Mouse (Mus musculus): ENCODE data around the gene Dscam.
"Not testable (repeated sequence)": the region's sequence is repeated elsewhere in the genome, so short reads cannot be mapped to it uniquely, and the experiment has no call there.

Gene Dscam

DNA sequence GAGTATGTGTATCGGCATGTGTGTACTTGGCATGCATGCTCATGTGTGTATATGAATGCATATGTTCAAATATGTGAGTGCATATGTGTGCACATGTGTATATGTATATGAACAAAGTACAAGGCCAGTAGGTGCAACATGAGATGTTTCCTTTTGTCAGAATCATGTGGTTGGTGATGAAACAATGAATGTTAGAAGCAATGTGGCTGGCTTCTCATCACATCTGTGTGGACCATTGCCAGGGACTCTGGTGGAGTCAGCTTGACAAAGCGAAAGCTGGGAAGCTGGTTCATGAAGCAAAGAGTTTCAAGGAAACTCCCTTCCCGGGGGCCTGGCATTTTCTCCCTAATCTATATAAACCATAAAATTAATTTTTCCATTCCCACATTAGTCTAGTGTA is 286.0 kb downstream of the Dscam start:
- in situ Hi-C loops (cut with MboI), result not testable (repeated sequence)

DNA sequence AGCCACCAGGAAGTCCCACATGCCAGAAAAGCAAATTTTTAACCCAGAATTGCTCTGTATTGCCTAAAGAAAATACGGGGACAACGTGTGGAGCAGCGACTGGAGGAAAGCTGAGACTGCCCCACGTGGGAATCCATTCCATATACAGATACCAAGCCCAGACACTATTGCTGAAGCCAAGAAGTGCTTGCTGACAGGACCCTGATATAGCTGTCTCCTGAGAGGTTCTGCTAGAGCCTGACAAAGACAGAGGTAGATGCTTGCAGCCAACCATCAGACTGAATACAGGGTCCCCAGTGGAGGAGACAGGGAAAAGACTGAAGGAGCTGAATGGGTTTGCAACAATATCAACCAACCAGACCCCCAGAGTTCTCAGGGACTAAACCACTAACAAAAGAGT is 293.3 kb downstream of the Dscam start:
- in situ Hi-C loops (cut with MboI), result no loop called here

- in situ Hi-C loops (cut with MboI), result no loop called here
Measured at GRCm38 (mm10) chr16:96872799-96873198, 297.8 kb downstream of the Dscam start.

- in situ Hi-C loops (cut with MboI), result no loop called here
Measured at GRCm38 (mm10) chr16:96857571-96857970, 313.0 kb downstream of the Dscam start.

GRCm38 (mm10) chr16:96855060-96855459 is 315.5 kb downstream of the Dscam start:
- in situ Hi-C loops (cut with MboI), result no loop called here

DNA sequence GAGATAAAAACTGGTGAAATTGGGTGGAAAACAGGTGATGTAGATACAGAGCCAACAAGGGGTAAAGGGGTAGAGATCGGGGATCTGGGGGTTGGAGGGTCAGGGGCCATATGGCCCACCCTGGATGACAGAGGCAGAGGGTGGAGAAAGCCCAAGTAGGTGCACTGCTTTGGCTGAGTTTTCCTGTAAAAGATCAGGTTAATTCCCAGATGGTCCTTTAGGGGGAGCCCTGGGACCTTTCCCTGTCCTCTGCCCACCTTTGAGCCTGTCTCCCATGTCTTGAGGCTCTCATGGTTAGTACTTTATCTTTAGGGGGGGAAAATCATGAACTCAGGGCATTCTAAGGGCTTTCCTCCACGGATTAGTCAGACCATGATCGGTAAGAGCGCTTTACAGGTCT is 318.2 kb downstream of the Dscam start:
- in situ Hi-C loops (cut with MboI), result no loop called here

DNA sequence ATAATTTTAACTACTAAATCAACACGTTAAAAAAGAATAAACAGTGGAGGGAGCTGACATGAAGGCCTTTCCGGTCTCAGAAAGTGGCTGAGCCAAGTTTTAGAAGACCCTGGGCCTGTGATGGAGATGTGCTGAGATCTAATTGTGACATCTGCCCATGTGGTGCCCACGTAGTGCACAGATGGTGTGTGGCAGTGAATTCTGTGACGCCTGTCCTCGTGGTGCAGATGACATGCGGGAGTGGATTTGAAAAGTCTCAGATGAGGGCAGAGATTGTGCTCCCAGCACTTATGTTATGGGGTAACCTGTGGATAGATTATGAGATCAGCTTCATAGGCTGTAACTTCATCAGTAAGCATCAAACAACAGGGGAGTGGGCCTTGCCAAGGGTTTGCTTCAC is 321.6 kb downstream of the Dscam start:
- in situ Hi-C loops (cut with MboI), result no loop called here

DNA sequence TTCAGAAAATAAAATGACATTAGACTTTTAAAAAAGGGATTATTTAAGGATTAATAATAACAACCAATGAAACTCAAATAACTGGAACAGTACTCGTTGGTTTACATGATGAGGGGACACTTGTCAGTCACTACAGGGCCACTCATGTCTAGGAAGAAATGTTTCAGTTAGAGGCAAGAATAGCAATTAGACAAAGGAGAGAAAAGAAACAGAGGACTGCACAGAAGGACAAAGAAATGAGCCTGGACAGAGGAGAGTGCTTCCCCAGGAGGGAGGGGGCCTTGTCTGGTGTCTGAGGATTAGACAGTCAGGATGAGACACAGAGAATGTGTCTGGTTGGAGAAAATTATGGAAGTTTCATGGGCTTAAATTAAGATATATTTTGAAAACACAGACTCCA is 324.0 kb downstream of the Dscam start:
- in situ Hi-C loops (cut with MboI), result no loop called here

GRCm38 (mm10) chr16:96846113-96846512 is 324.4 kb downstream of the Dscam start:
- in situ Hi-C loops (cut with MboI), result no loop called here

DNA sequence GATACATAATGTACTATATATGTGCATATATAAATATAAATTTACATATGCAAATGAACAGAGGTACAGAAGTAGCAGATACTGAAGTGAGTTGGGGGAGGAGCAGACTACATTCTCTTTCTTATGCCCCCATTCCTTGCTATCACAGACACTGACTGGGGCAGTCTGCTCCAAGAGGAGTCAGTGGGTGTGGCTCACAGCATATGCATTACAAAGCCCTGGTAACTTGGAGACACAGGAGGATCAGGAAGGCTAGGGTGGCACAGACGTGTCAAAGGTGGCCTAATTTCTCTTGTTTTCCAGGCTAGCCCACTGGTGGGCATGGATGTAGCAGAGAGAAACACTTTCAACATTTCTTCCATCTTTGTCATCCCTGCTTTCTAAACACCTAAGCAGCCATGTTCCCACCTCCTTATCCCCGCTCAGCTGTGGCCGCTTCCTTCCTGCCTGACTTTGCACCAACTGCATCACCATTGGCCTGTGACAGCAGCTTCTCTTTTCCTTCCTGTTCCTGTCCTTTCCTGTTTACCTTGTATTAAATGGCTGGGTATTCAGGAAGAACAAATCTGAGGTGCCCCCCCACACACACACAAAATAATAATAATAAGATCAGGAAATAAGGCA is 325.0 kb downstream of the Dscam start:
- in situ Hi-C loops (cut with MboI), result no loop called here

DNA sequence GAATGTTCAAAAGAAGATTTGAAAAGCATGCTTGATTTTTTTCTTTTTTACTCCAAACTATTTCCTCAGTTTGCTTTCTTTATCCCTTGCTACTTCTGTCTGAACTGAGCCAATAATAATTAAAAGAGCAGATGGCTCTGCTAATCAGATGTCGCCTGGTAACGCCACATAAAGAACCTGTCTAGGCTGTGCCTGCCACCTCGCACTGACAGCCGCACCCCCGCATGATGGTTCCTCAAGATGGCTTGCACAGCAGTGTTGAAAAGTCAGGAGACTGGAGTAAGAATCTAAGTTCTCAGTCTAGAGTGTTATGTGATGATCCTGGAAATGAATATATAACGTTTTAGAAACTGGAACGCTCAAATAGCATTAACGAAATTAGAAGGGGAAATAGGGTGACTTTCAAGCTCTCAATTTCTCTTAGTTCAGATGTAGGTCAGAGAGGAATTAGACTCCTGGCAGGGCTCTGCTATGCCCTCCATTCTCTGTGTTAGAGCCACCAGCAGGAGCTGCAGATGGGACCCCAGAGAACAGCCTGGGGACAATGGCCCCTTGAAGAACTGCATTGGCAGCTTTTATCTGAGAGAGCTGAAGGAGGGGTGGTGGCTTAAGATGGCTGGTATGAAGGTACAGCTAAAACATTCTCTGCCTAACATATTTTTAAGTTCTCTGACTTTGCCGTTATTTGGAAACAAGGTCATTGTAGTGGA is 326.7 kb downstream of the Dscam start:
- in situ Hi-C loops (cut with MboI), result no loop called here

DNA sequence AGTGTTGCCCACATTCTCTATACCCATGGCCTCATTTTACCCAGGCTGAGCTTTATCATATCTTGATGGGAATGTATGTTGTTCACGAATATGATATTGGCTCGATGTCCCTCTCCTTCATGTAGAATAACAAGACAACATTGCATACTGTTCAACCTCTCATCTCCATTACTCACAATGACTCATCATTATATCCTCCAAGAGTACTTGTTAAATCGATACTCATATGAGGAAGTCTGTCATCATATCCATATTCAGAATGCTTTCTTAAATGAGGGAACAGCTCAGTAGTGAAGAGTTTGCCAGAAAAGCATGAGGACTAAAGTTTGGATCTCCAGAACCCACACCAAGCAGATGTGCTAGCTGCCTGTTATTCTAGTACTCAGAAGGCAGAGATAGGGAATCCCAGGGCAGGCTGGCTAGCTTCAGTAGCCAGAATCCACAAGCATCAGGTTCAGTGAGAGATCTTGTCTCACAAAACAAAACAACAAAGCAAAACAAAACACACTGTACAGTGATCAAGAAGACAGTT is 327.7 kb downstream of the Dscam start:
- in situ Hi-C loops (cut with MboI), result no loop called here

DNA sequence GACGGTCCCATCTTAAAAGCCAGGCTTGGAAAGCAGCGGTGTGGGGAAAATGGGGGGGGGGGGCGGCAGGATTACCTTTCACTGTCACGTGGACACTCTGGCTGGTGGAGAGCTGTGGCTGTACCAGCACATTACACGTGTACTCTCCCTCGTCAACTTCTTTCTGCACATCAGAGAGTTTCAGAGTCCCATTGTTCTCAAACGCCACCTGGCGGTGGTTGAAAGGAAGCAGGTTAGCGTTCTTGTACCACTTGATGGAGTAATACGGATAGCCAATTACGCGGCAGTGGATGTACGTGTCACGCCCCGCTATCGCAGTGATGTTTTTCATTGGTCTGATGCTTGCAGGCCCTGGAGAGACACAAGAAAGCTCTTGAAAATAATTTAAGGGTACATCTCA is 350.9 kb downstream of the Dscam start:
- in situ Hi-C loops (cut with MboI), result no loop called here

GRCm38 (mm10) chr16:96806298-96806697 is 364.3 kb downstream of the Dscam start:
- in situ Hi-C loops (cut with MboI), result no loop called here

DNA sequence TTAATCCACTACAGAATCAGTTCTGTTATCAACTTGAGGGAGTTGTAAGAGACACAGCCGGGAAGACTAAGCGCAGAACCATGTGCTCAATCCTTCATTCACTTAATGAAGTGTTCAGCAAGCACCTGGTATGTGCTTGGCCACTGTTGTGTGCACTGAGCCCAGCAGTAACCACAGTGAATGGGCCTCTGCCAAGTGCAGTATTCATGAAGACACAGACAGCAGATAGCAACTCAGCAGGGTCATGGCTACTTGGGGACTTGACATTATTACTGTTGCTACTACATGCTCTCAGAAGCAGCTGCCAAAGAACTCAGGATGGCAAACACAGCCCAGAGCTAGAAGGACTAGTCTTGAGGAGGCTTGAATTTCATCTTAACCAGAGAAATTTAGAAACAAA is 367.9 kb downstream of the Dscam start:
- in situ Hi-C loops (cut with MboI), result no loop called here

DNA sequence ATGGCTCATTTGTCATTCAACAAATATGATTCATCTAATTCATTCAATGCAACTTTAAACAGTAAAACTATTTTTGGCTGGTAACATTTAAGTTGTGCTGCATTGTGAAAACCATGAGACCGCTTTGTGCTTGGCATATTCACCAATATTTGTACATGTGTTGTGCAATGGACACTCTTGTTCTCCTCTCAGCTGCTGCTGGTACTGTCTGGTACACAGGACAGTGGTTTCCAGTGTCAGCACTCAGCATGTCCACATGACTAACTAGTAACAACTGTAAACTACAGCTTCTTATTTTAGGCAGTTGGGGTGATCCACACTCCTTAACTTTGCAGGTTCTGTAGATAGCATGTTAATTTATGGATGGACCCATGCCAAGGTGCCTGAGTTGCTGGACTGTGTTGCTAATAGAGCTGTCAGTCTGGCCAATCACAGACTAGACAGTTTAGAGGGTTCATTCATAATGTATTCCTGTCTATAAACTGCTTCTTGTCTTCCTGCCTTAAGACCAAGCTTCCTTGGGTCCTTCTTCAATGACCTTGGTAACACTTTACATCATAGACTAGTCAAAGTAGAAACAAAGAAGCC is 368.8 kb downstream of the Dscam start:
- in situ Hi-C loops (cut with MboI), result no loop called here

GRCm38 (mm10) chr16:96795431-96795830 is 375.1 kb downstream of the Dscam start:
- in situ Hi-C loops (cut with MboI), result no loop called here

DNA sequence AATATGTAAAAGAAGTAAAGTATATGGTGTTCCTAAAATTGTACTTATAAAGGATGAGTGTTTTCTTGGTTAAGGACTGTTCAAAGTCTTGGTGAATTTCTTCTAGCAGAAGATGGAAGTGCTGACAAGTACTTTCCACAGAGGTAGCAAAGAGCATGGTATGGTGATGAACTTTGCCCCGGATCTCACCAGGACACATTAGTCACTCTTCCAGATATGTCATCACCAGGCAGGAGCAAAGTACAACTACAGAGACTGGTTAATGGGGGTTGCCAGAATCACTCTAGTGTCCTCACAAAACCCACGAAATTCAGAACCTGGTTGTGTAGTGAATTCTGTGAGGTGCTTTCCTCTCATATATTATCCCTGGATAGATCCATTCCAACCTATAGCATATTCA is 379.2 kb downstream of the Dscam start:
- in situ Hi-C loops (cut with MboI), result no loop called here

GRCm38 (mm10) chr16:96788286-96788685 is 382.3 kb downstream of the Dscam start:
- in situ Hi-C loops (cut with MboI), result no loop called here

GRCm38 (mm10) chr16:96779021-96779420 is 391.5 kb downstream of the Dscam start:
- in situ Hi-C loops (cut with MboI), result no loop called here

DNA sequence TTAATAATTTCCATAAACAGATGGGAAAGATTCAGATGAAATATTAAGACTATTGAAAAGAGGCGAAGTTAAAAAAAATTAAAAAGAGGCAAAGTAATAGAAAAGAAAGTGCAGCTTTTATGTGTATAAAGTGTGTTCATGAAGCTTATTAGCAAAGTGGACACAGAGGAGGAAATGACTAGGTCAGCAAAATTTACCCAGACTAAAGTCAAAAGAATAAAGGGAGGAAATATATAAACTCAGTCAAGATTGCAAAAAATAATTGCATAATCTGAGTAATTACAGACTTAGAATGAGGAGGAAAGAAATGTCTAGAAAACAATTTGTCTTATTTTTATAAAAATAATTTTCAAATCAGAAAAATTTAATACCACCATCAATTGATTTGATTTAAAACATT is 396.3 kb downstream of the Dscam start:
- in situ Hi-C loops (cut with MboI), result no loop called here

DNA sequence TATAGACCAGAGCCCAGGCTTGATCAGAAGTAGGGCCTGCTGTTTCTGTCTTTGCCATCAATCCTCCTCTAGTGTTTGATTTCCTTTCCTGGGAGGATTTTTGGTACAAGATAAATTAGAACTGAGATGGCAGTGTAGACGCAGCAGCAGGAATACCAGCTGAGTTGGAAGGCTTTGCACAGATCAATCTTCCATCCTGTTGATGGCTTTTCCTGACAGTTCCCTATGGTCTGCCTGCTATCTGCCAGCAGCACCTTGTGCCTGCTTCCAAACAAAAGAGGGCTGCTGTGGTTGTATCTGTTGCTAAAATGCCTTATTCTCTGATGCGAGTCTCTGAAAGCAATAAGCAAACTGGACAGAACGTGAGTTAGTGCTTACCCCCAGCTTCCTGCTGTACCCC is 402.6 kb downstream of the Dscam start:
- in situ Hi-C loops (cut with MboI), result no loop called here

- in situ Hi-C loops (cut with MboI), result no loop called here
Measured at GRCm38 (mm10) chr16:96767508-96767907, 403.0 kb downstream of the Dscam start.
